ENCODE assay signal across 8 mouse cellular contexts in genomic region chr6:100144544-100145287, GRCm38 (mm10).
DNase-seq lines count a peak whose midpoint lies in the region; ATAC-seq and TF ChIP-seq lines count a peak whose summit lies in the region.
"Had no signal": no experiment of that assay in that cellular context is flagged by ENCODE, and none has a peak within 500 bp of the region (broad histone marks: within the 10 kb centered on the region; RNA-seq: fewer than 3 reads in every experiment).

No protein-coding gene starts in this region.

- peaks cover 45% of the 10 kb centered on the region for H3K4me1 ChIP-seq in heart, embryonic 12.5 days (replicated peaks)
- peaks cover 22% of the 10 kb centered on the region for H3K4me1 ChIP-seq in heart, embryonic 11.5 days (ENCODE audit: control insufficient read depth, insufficient read depth, low read length)
- peaks cover 37% of the 10 kb centered on the region for H3K4me1 ChIP-seq in E14TG2a.4 (replicated peaks; ENCODE audit: low read depth, low read length)
- H3K4me1 ChIP-seq in liver, embryonic 14.5 days (replicated peaks; ENCODE audit: control insufficient read depth in 2 of 2, insufficient read depth in 2 of 2, low read length in 1 of 2) = peaks cover 3 to 22% of the 10 kb centered on the region in 2 experiments; a peak in 3 of 4 replicates

- no peak overlapping the region for H3K4me2 ChIP-seq in heart, embryonic 12.5 days
- no peak overlapping the region for H3K4me2 ChIP-seq in heart, embryonic 11.5 days
- no peak overlapping the region for H3K4me2 ChIP-seq in liver, embryonic 14.5 days (ENCODE audit: low read depth)

- no peak overlapping the region for H3K27ac ChIP-seq in heart, embryonic 12.5 days (ENCODE audit: poor library complexity, severe bottlenecking)
- no peak overlapping the region for H3K27ac ChIP-seq in heart, embryonic 11.5 days (ENCODE audit: low read depth, low read length)
- H3K27ac ChIP-seq in liver, embryonic 14.5 days = no peak overlapping the region

- H3K4me3 ChIP-seq in heart, embryonic 12.5 days = no peak overlapping the region
- no peak overlapping the region for H3K4me3 ChIP-seq in heart, embryonic 11.5 days (ENCODE audit: low read depth, low read length)
- 0 out of 2 replicates have a peak overlapping the region, but pooled peaks have one; percentile 13 for H3K4me3 ChIP-seq in E14TG2a.4 (replicated peaks; ENCODE audit: low read length)
- no peak overlapping the region for H3K4me3 ChIP-seq in liver, embryonic 14.5 days (ENCODE audit: insufficient read depth in 1 of 2, low read depth in 2 of 2, low read length in 2 of 2)
- H3K4me3 ChIP-seq: hindbrain, embryonic 15.5 days had no signal

- peaks cover 24% of the 10 kb centered on the region; the same call in 1 of the 2 replicates for H3K27me3 ChIP-seq in heart, embryonic 12.5 days (replicated peaks)
- peaks cover 17% of the 10 kb centered on the region; the same call in 1 of the 2 replicates for H3K27me3 ChIP-seq in heart, embryonic 11.5 days (ENCODE audit: control insufficient read depth, insufficient read depth, low read length)
- H3K27me3 ChIP-seq in E14TG2a.4 (ENCODE audit: insufficient read depth, low read length) = peaks cover 32% of the 10 kb centered on the region
- H3K27me3 ChIP-seq in liver, embryonic 14.5 days (ENCODE audit: control insufficient read depth, insufficient read depth, low read length) = no peaks in the 10 kb centered on the region

- TF ChIP-seq EP300 in liver, embryonic 14.5 days (IDR thresholded peaks at IDR 0.05; ENCODE audit: low read depth) = no peak

- WGBS in heart, embryonic 12.5 days = 55% methylated on average over 4 of the region's 4 CpGs
- WGBS in heart, embryonic 11.5 days (ENCODE audit: insufficient replicate concordance) = 44% methylated on average over 4 of the region's 4 CpGs
- 36% methylated on average over 4 of the region's 4 CpGs for WGBS in liver, embryonic 14.5 days (ENCODE audit: insufficient replicate concordance)

- H3K9me3 ChIP-seq in heart, embryonic 12.5 days (replicated peaks) = no peaks in the 10 kb centered on the region
- H3K9me3 ChIP-seq in heart, embryonic 11.5 days (replicated peaks; ENCODE audit: control insufficient read depth, low read length) = no peaks in the 10 kb centered on the region
- H3K9me3 ChIP-seq in E14TG2a.4 (ENCODE audit: low read length) = 0 out of 2 replicates have a peak, but pooled peaks cover 3% of the 10 kb centered on the region
- no peaks in the 10 kb centered on the region for H3K9me3 ChIP-seq in liver, embryonic 14.5 days (ENCODE audit: control insufficient read depth, low read length)
- H3K9me3 ChIP-seq: hindbrain, embryonic 15.5 days had no signal

- no peak for ATAC-seq in heart, embryonic 12.5 days (ENCODE audit: insufficient number of reproducible peaks, low FRiP score)
- no peak for ATAC-seq in heart, embryonic 11.5 days (replicated peaks; ENCODE audit: insufficient number of reproducible peaks, low FRiP score, low TSS enrichment)
- peak; percentile 47; the same call in 1 of the 2 replicates for ATAC-seq in liver, embryonic 14.5 days (ENCODE audit: insufficient read depth)

- no peak for TF ChIP-seq CTCF in E14TG2a.4 (conservative IDR thresholded peaks at IDR 0.05; ENCODE audit: low read length)
- TF ChIP-seq CTCF in liver, embryonic 14.5 days (IDR thresholded peaks at IDR 0.05; ENCODE audit: low read depth) = no peak

- 0 out of 2 replicates have a peak overlapping the region, but pooled peaks have one; percentile 7 for H3K9ac ChIP-seq in heart, embryonic 12.5 days
- no peak overlapping the region for H3K9ac ChIP-seq in heart, embryonic 11.5 days (ENCODE audit: low read depth, low read length)
- H3K9ac ChIP-seq in liver, embryonic 14.5 days (replicated peaks) = no peak overlapping the region

- peak; percentile 6 for DNase-seq in c-Kit-positive CD71-positive TER-119-negative erythroid progenitor cells, embryonic 14.5 days (ENCODE audit: low read depth)
- DNase-seq in liver, embryonic 14.5 days (ENCODE audit: low read depth in 3 of 3, low spot score in 3 of 3) = no peak
- no peak for DNase-seq in frontal cortex, postnatal 25 days (ENCODE audit: low spot score in 2 of 2)
- DNase-seq in gastrocnemius, adult 8-10 months (ENCODE audit: low spot score in 2 of 2) = no peak

- no peaks in the 10 kb centered on the region for H3K36me3 ChIP-seq in heart, embryonic 12.5 days
- no peaks in the 10 kb centered on the region for H3K36me3 ChIP-seq in heart, embryonic 11.5 days (ENCODE audit: control insufficient read depth, insufficient read depth, low read length)
- H3K36me3 ChIP-seq in E14TG2a.4 (ENCODE audit: insufficient read depth, low read length) = no peaks in the 10 kb centered on the region
- no peaks in the 10 kb centered on the region for H3K36me3 ChIP-seq in liver, embryonic 14.5 days (replicated peaks; ENCODE audit: control insufficient read depth, insufficient read depth, low read depth)
- H3K36me3 ChIP-seq: hindbrain, embryonic 15.5 days had no signal
